ENCODE assay signal across 7 mouse cellular contexts in genomic region chr7:118490666-118491430, GRCm38 (mm10). TPM values are rescaled to one million over a fixed set of nuclear protein-coding genes. Genes with fewer than 3 reads are reported as not detected.
A peak's percentile ranks its signal among the peaks of the same experiment; 100 is the strongest.
DNase-seq lines count a peak whose midpoint lies in the region; ATAC-seq lines count a peak whose summit lies in the region.

No protein-coding gene starts in this region.

- peaks cover 18% of the 10 kb centered on the region for H3K36me3 ChIP-seq in heart, embryonic 14.5 days (ENCODE audit: control insufficient read depth, insufficient read depth, low read length)
- no peaks in the 10 kb centered on the region for H3K36me3 ChIP-seq in limb, embryonic 11.5 days (ENCODE audit: control insufficient read depth, insufficient read depth, low read length)
- no peaks in the 10 kb centered on the region for H3K36me3 ChIP-seq in midbrain, embryonic 12.5 days

- WGBS in heart, embryonic 14.5 days, result 3% methylated on average over 67 of the region's 67 CpGs
- 2% methylated on average over 58 of the region's 67 CpGs for WGBS in limb, embryonic 11.5 days
- 3% methylated on average over 67 of the region's 67 CpGs for WGBS in midbrain, embryonic 12.5 days

- peak; percentile 48; the same call in 1 of the 2 replicates for ATAC-seq in heart, embryonic 14.5 days (ENCODE audit: insufficient number of reproducible peaks, insufficient read depth, low FRiP score, low read depth)
- ATAC-seq in limb, embryonic 11.5 days (ENCODE audit: insufficient number of reproducible peaks, low FRiP score, low TSS enrichment, low read depth), result peak; percentile 28
- no peak; the same call in 1 of the 2 replicates for ATAC-seq in midbrain, embryonic 12.5 days (ENCODE audit: low FRiP score, low read depth)
- ATAC-seq in erythroid progenitor cell, adult 5-6 weeks (replicated peaks; ENCODE audit: low FRiP score, poor library complexity, severe bottlenecking), result no peak

- H3K27me3 ChIP-seq in heart, embryonic 14.5 days (ENCODE audit: control insufficient read depth, insufficient read depth, low read length), result peaks cover 17% of the 10 kb centered on the region
- peaks cover 10% of the 10 kb centered on the region for H3K27me3 ChIP-seq in limb, embryonic 11.5 days (ENCODE audit: control insufficient read depth, insufficient read depth, low read length)
- H3K27me3 ChIP-seq in midbrain, embryonic 12.5 days, result peaks cover 64% of the 10 kb centered on the region

- DNase-seq in urinary bladder, postnatal 14 days (ENCODE audit: low spot score), result peak; percentile 16
- no peak for DNase-seq in urinary bladder, postnatal 36 days (ENCODE audit: low spot score in 2 of 2)
- peak; percentile 49 for DNase-seq in embryo, embryonic 9.5 days (ENCODE audit: extremely low spot score)
- DNase-seq in limb, embryonic 11.5 days (ENCODE audit: low spot score), result peak; percentile 71

- H3K27ac ChIP-seq in heart, embryonic 14.5 days (replicated peaks in 1 of 2; ENCODE audit: control insufficient read depth in 1 of 2, insufficient read depth in 1 of 2, low read depth in 2 of 2, low read length in 2 of 2), result peak overlapping the region; percentile 74 to 89
- no peak overlapping the region for H3K27ac ChIP-seq in limb, embryonic 11.5 days (replicated peaks; ENCODE audit: low read depth, low read length)
- no peak overlapping the region for H3K27ac ChIP-seq in midbrain, embryonic 12.5 days (replicated peaks)

- H3K9me3 ChIP-seq in heart, embryonic 14.5 days (ENCODE audit: control insufficient read depth, low read length), result no peaks in the 10 kb centered on the region
- no peaks in the 10 kb centered on the region for H3K9me3 ChIP-seq in limb, embryonic 11.5 days (ENCODE audit: control insufficient read depth, low read length)
- H3K9me3 ChIP-seq in midbrain, embryonic 12.5 days, result no peaks in the 10 kb centered on the region

- H3K4me2 ChIP-seq in heart, embryonic 14.5 days (ENCODE audit: low read length), result peak overlapping the region; percentile 89
- peak overlapping the region; percentile 83 for H3K4me2 ChIP-seq in limb, embryonic 11.5 days (ENCODE audit: low read depth, severe bottlenecking)
- H3K4me2 ChIP-seq in midbrain, embryonic 12.5 days (replicated peaks), result peak overlapping the region; percentile 74

- H3K4me1 ChIP-seq in heart, embryonic 14.5 days (ENCODE audit: control insufficient read depth in 2 of 2, insufficient read depth in 2 of 2, low read length in 2 of 2), result peaks cover 4 to 33% of the 10 kb centered on the region in 2 experiments
- H3K4me1 ChIP-seq in limb, embryonic 11.5 days (ENCODE audit: control insufficient read depth, insufficient read depth, low read length), result peaks cover 4% of the 10 kb centered on the region; the same call in 1 of the 2 replicates
- H3K4me1 ChIP-seq in midbrain, embryonic 12.5 days, result peaks cover 24% of the 10 kb centered on the region

- peak overlapping the region; percentile 76 to 83 for H3K4me3 ChIP-seq in heart, embryonic 14.5 days (ENCODE audit: control insufficient read depth in 1 of 2, insufficient read depth in 1 of 2, low read depth in 1 of 2, low read length in 2 of 2)
- H3K4me3 ChIP-seq in limb, embryonic 11.5 days (ENCODE audit: low read depth, low read length), result peak overlapping the region; percentile 71
- H3K4me3 ChIP-seq in midbrain, embryonic 12.5 days, result peak overlapping the region; percentile 60

- H3K9ac ChIP-seq in heart, embryonic 14.5 days (ENCODE audit: low read length), result peak overlapping the region; percentile 93
- peak overlapping the region; percentile 94 for H3K9ac ChIP-seq in limb, embryonic 11.5 days (ENCODE audit: low read length)
- peak overlapping the region; percentile 61 for H3K9ac ChIP-seq in midbrain, embryonic 12.5 days (replicated peaks)

RNA-seq across cellular contexts. Expression of gene Itpripl2, which starts 0.9 kb away (rescaled TPM):
- polyA plus RNA-seq in heart, embryonic 14.5 days (2014; fragmentation: Nextera tagmentation; extraction: Ambion mirVana), result 2.4 and 2.5 TPM in 2 replicates
- polyA plus RNA-seq in limb, embryonic 11.5 days (2014; fragmentation: Nextera tagmentation; extraction: Ambion mirVana), result 1.3 TPM in 2 replicates
- polyA plus RNA-seq in midbrain, embryonic 12.5 days (2016; fragmentation: Nextera tagmentation; extraction: Ambion mirVana), result 2.0 and 2.2 TPM in 2 replicates
- total RNA-seq in erythroid progenitor cell, adult 5-6 weeks (2015; ENCODE audit: low replicate concordance), result 1.7 and 4.0 TPM in 2 replicates
- 2.7 and 4.6 TPM in 2 replicates for total RNA-seq in erythroid progenitor cell, adult 5-6 weeks (2017; ENCODE audit: low replicate concordance)

RNA-seq across cellular contexts. Expression of gene Coq7, which starts 42.3 kb away (rescaled TPM):
- polyA plus RNA-seq in heart, embryonic 14.5 days (2014; fragmentation: Nextera tagmentation; extraction: Ambion mirVana), result 204 and 206 TPM in 2 replicates
- 106 and 111 TPM in 2 replicates for polyA plus RNA-seq in limb, embryonic 11.5 days (2014; fragmentation: Nextera tagmentation; extraction: Ambion mirVana)
- polyA plus RNA-seq in midbrain, embryonic 12.5 days (2016; fragmentation: Nextera tagmentation; extraction: Ambion mirVana), result 86.3 and 91.5 TPM in 2 replicates
- 8.8 and 16.6 TPM in 2 replicates for total RNA-seq in erythroid progenitor cell, adult 5-6 weeks (2015; ENCODE audit: low replicate concordance)
- 3.3 and 13.6 TPM in 2 replicates for total RNA-seq in erythroid progenitor cell, adult 5-6 weeks (2017; ENCODE audit: low replicate concordance)

RNA-seq across cellular contexts. Expression of gene Syt17, which starts 42.8 kb away (rescaled TPM):
- polyA plus RNA-seq in heart, embryonic 14.5 days (2014; fragmentation: Nextera tagmentation; extraction: Ambion mirVana), result 1.5 and 1.6 TPM in 2 replicates
- 1.1 and 1.5 TPM in 2 replicates for polyA plus RNA-seq in limb, embryonic 11.5 days (2014; fragmentation: Nextera tagmentation; extraction: Ambion mirVana)
- polyA plus RNA-seq in midbrain, embryonic 12.5 days (2016; fragmentation: Nextera tagmentation; extraction: Ambion mirVana), result 5.5 TPM in 2 replicates
- total RNA-seq in erythroid progenitor cell, adult 5-6 weeks (2015; ENCODE audit: low replicate concordance), result not detected in 2 replicates
- total RNA-seq in erythroid progenitor cell, adult 5-6 weeks (2017; ENCODE audit: low replicate concordance), result 0.51 TPM in 1 of 2 replicates, not detected in the other

Comparison
In these comparisons a context has a peak if more than half of its experiments do, and no peak if none do; other contexts are left out.
1. DNase-seq: peak in urinary bladder, postnatal 14 days (single experiment), embryo, embryonic 9.5 days (single experiment) and limb, embryonic 11.5 days (single experiment); none in urinary bladder, postnatal 36 days (0 of 2).
2. ATAC-seq: peak in heart, embryonic 14.5 days (single experiment) and limb, embryonic 11.5 days (single experiment); none in midbrain, embryonic 12.5 days (single experiment) and erythroid progenitor cell, adult 5-6 weeks (single experiment).
3. H3K27ac ChIP-seq: peak in heart, embryonic 14.5 days (2 of 2); none in limb, embryonic 11.5 days (single experiment) and midbrain, embryonic 12.5 days (single experiment).
4. Peak in every context shown above with its lines, with median percentiles within 50 percentile points of each other: H3K4me2 ChIP-seq, H3K4me3 ChIP-seq and H3K9ac ChIP-seq.